1 mouse cellular context compared by ENCODE assay signal in genomic region chr17:28774303-28774702, GRCm38 (mm10).
A peak's percentile ranks its signal among the peaks of the same experiment; 100 is the strongest.
TF ChIP-seq lines count a peak whose summit lies in the region.

No protein-coding gene starts in this region.

TF ChIP-seq in MEL, 35 proteins besides CTCF, POLR2A, EP300 and RAD21:
- TF ChIP-seq SMC3 (IDR thresholded peaks at IDR 0.05; ENCODE audit: low read depth, low read length): 0 out of 2 replicates have a peak, but pooled peaks have one; percentile 9
